Mouse (Mus musculus) adrenal gland (tissue): Measurements from ENCODE around the gene Cryba2.

Source experiments
- intact Hi-C: fragments of 180-260 bp; cut with DNase I; formaldehyde crosslinking; loops from one replicate; pipeline ENCODE4 v1.15.1; 2025
- long read RNA-seq, 2 experiments: library from polyadenylated mRNA; unstranded; transcript quantifications; one replicate each; pipeline ENCODE4 v2.0.0; 2020; ENCODE audit warnings: borderline replicate concordance in 1 of 2; ENCODE audit not compliant: insufficient replicate concordance in 1 of 2

Cryba2 gene
- long read RNA-seq, experiment 1, result 0 reads
- long read RNA-seq, experiment 2, result 0 reads

DNA sequence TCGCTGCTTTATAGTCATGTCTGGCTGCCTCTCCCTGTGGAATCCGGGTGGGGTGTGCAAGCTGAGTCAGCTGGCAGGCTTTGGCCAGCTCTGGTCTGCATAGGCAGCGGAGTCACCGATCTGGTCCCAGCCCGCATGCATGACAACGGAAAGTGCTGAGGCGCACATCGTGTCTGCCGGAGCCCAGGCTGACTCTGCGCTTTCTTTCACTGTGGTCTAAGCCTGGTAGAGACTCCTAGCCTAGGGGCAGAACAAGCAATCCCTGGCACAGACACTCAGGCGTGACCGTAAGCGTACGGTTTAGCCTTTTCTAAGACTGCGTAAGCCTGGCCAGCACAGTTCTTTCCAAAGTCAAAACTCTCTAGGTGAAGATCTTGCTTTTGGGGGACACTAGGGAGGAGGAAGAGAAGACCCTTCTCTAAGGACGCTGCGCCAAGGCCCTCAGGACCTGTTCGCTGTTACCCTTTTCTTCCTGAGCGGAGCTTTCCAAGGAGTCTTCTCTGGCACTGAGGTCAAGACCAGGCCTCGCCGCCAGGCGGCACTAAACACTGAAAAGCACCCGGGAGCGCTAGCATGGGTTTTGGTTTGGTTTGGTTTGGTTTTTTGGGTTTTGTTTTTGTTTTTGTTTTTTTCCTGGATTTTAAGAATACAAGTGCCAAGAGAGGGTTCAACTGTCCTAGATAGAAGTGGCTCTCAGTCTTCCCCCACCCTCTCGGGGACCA, at the start of gene Cryba2:
Gene Cryba2 (minus strand): TSS at position 10 of the 722 bp plus-strand sequence.
- intact Hi-C loops, result no loop called here

DNA sequence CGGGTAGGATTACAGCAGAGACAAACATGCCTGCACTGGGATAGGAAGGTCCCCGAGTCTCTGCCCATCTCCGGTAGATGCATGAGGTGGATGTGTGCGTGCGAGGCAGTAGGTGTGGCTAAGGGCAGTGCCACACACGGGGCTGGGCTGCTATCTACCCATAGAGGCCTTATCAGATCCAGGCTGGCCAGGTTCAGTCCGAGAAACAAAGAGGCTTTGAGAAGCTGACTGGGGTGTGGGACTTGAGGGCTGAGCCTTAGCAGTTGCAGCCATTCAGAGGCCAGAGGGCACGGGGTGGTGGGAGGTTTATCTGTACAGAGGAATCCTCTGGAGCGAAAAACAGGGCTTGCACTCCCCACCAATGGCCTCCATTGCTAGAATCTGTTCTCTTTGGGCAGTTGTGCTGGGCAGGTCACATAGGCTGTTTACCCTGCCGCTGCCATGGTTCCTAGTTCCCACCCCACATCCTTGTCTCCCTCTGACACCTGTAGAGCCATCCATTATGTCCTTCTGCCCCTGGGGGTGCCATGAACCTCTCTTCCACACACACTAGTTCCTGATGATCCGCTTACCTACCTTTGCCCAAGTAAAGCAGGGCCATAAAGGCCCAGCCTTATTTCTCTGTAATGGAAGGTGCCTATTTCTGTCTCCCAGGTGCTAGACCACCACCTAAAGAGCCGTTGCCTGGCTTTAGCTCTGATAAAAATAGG, 48.9 kb upstream of the Cryba2 start:
- intact Hi-C loops, result loop anchor here (10.0 kb wide), 1 partner anchor 313 kb away; no protein-coding TSS in a partner anchor

DNA sequence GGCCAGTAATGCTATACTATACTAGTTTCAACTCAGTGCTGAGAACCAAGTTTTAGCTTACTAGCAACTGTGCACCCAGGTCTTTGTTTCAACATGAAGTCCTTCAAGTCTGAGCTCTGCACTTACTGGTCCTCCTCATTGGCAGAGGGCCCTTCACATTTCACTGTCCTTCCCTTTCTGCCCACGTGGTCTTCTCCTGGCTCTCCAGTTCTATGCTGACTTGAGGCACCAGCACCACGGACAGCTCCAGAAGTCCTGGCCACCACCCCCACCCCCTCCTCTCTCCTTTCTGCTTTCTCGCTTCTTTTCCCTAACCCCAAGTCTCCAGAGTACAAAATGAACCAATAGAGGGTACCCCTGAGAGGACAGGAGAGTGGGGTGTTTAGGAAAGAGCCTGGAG, 46.8 kb upstream of the Cryba2 start:
- intact Hi-C loops, result loop anchor here (10.0 kb wide), 1 partner anchor 315 kb away; no protein-coding TSS in a partner anchor

DNA sequence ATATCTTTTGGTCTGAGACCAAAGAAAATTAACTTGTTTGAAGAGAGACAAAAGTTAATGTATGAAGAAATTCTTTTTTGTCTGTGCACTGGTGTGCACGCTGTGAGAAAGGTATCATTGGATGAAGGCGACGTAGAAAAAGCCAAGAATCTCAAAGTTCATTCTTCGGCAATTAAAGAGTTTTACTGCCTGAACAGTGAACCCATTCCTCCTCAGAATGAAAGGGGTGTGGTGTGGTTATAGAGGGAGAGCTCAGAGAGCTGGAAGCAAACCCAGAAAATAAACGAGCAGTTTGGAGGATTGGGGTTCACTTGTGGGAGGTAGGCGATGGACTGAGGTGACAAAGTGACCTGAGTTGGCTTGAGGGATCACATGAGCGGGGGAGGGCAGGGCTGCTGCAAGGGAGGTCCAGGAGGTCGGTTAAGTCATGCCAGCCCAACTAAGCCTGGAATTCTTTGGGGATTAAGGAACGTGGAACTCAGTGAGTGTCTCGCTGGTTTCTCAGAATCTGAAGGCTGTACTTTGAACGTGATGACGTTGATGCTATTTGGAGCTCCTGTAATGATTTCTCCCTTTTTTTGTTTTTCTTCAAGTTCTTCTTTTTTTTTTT, 43.4 kb upstream of the Cryba2 start:
- intact Hi-C loops, result no loop called here

DNA sequence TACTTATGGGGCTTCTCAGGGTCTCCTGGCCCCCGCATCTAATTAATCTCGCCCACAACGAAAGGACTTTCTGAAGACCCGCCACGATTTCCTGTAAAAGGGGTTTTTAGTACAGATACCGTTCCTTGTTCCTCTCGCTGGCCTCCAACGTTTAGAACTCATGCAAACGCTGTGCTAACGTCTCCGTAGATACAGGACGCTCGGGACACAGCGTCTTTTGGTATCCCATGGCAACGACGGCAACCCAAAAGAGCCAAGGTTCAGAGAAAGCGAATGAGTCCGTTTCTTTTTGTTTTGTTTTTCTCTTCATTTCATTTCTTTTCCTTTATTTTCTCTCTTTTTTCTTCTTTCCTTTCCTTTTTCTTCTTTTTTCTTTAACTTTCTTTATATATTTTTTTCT, 42.5 kb upstream of the Cryba2 start, which contains the start of gene Cfap65:
Gene Cfap65 (minus strand): TSS at position 198 of the 400 bp plus-strand sequence.
- intact Hi-C loops, result no loop called here

DNA sequence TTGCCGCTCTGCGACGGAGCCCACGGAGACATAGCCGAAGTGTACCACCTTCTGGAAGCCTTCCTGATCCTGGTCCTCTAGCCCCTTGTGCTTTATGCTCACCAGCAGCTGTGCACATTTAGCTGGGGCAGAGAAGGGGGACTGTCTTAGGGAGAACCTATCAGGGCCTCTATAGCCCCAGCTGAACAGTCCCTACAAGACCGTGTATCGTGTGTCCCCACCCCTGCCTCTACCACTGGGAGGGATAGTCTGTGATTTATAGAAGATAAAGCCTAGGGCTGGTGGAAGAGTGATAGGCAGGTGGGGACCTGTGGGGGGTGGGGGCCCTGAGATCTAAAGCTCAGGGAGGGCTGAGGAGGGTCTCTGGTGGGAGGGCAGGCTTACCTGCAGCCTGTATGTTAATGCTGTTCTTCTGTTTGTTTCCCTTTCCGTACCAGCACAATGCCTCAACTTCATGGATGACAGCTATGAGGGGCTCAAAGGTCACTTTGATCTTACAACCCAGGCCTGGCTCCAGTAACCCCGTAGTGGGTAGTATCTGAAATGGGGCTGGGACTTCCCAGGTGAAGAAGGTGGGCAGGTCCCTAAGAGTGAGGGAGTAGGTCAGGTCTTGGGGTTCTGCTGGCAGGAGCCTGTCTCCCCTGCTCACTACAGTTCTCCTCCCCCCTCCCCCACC, 34.8 kb upstream of the Cryba2 start:
- intact Hi-C loops, result loop anchor here (5.0 kb wide), 1 partner anchor 90 kb away; no protein-coding TSS in a partner anchor

DNA sequence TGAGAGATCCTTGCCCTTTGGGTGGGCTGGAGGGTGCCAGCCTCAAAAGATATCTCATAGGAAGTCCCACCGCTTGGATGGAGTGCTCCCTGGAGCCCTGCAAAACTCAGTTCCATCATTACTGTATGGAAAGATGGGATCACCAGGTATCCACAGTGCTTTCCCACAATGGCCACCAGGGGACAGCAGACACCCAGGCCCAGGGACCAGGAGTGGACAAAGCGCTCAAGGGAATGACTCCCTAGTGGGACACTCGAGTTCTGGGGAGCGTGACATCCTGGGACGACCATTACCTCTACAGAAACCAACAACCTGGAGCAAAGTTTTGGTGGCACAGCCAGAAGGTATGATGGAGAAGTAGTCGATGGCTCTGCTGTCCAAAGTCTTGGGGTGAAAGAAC, 33.8 kb upstream of the Cryba2 start:
- intact Hi-C loops, result loop anchor here (5.0 kb wide), 1 partner anchor 91 kb away; no protein-coding TSS in a partner anchor

DNA sequence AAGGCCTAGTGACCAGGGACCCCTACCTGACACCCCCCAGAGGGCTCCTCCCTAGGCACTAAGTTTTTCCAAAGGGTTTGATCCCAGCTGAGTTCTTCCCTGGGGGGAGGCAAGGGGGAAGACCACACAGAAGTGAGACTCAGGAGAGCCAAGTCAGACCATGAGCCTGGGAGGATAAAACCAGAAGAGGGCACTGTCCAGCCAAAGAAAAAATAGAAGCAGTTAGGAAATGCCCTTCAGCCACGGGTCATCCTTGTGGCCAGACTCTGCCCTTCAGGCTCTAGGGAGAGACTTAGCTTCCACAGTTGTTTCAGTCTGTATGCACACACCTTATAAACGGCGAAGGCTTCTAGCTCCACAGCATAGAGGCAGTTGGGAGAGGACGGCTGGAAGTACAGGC, 31.5 kb upstream of the Cryba2 start:
- intact Hi-C loops, result no loop called here

DNA sequence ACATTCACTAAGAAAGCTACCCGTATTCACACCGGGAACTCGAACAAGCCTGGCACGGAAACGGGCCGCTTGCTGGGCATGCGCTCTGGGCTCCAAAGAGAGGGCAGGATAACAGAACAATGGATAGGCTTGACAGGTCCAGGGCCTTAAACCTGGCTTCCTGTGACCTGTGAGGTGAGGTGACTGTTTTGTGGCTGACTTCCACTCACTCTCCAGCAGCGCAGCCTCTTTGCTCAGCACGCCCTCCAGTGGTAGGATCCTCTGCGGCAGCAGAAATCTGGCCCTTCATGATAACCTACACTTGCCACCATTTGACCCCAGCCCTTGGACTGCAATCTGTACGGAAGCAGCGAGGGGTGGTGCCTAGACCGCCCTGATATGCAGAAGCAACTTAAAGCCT, 22.8 kb upstream of the Cryba2 start:
- intact Hi-C loops, result no loop called here

DNA sequence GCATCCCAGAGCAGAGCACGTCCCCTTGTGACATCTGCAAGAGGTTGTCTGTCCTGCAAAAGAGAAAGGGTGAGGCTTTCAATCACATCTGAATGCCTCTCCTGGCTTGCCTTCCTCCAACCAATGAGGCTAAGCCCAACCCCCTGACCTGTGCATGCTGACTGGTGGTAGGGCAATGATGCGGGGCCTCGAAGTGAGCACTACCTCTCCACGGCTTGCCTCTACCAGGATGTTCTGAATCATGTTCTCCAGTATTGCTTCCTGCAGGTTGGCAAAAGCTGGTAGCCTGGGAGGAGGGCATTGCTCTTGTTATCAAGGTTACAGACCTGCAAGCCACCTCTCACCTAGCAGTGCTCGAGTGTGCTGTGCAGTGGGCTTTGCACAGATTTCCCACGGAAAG, 9.2 kb upstream of the Cryba2 start:
- intact Hi-C loops, result no loop called here

DNA sequence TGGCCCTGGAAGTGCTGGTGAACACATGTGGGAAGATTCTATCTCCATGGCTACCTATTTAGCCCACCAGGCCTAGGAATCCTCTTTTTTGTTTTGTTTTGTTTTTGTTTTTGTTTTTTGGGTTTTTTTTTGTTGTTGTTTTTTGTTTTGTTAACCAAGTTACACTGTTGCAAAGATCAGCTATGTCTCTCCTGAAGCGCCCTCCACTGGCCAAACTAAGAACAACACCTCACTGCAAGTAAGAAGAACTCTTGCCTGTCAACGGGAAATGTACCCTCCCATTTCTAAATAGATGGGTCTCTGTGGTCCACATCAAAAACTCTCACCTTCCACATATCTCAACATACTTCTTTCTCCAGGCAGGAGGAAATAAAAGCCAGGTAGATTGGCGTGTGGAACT, 8.7 kb upstream of the Cryba2 start:
- intact Hi-C loops, result no loop called here

DNA sequence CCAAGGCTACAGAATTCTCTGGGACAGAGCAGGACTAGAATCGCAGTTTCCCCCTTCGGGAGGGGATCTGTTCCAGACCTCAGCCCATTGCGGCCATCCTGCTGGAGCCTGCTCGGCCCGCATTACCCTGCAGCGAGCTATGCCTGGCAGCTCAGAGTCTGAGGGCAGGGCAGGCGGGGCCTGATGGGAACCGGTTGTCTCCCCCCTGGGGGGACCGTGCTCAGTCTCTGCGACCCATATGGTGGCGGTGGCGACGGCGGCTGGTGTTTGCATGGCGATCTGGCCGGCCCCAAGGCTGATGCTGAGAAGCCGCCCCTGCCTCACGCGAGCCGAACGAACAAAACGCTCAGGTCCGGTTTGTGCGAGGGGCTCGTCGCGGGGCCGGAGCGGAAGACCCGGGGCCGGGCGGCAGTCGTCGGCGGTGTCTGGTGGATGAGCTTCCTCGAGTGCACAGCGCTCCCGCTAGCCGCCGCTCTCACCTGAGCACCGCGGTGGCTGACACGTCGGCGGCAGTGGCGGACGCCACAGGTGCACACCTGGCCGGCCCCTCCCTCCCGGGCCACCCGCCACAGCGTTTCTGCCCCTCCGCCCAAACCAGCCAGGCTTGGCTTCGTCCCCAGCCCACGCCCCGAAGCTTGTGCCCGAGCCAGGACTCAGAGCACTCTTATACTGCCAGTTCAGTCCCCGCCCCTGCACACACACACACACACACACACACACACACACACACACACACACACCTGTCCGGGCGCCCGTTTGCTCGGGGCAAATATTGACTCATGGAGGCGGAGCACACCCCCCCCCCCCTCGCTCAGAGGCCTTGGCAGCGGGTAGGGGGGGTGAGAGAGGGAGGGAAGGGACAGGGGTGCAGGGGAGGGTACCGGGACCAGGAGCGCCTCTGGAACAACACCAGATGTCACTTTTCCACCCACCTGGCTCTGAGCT, 7.7 kb upstream of the Cryba2 start:
- intact Hi-C loops, result no loop called here

DNA sequence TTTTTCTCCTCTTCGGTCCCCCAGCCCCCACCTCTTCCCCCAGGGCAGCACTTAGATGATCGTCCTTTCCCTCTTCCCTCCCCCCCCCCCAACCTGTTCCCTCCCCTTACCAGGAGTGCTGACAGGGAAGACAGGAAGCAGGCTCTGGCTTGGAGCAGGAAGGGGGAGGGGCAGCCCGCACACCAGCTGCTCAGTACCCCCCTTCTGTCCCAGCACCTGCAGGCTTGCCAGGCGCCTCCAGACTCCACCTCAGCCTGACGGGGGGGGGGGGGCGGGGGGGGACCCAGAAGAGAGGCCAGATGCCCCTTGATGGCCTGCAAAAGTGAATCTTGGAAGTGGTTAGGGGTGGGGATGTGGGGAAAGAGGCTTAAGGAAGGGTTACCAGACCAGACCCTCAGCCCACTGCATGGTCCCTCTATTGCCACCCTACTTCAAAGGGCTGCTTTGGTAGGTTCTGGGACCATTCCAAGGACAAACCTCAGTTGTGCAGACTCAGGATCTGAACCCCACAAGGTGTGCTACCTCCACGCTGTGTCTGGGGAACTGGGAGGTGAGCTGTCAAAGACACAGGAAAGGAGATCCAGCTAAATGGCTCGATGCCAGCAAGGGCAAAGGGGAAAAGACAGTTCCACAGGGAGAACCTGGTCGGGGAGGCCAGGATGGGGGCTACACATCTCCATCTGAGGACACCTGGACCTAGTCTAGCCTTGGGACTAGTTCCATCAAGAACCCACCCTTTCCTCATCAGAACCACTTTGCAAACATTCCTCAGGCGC, 5.9 kb upstream of the Cryba2 start:
- intact Hi-C loops, result no loop called here

DNA sequence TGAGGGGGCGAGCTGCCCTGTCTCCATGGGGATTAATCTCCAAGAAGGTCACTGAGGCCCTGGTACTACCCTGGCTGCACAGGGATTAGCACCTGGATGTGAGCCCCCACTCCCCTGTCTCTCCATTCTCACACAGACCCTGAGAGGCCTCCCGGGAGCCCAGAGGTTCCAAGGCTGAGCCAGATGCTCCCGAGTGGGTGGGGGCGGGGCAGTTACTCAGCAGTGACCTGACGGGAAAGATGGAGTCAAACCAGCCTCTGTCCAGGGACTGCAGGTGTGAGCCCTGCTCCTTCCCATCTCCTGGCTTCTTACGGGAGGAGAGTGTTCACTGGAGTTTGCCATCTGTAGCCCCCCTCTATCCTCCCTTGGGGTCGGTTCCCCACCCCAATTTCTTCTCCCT, 5.0 kb upstream of the Cryba2 start:
- intact Hi-C loops, result no loop called here

DNA sequence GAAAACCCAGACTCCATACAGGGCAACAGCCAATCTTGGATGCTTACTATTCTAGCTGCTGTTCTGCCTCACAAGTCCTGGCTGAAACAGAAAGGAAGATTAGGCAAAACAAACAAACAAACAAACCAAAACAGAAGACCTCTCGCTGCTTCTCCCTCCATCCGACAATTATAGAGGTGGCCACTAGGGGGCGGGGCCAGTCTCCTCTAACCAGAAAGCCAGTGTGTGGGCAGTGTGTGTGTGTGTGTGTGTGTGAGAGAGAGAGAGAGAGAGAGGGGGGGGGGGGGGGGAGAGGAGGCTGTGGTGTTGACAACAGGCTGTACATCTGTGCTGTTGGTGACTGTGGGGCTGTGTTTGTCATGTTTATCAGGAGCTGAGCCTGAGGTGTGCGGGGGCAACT, 2.0 kb upstream of the Cryba2 start:
- intact Hi-C loops, result no loop called here

DNA sequence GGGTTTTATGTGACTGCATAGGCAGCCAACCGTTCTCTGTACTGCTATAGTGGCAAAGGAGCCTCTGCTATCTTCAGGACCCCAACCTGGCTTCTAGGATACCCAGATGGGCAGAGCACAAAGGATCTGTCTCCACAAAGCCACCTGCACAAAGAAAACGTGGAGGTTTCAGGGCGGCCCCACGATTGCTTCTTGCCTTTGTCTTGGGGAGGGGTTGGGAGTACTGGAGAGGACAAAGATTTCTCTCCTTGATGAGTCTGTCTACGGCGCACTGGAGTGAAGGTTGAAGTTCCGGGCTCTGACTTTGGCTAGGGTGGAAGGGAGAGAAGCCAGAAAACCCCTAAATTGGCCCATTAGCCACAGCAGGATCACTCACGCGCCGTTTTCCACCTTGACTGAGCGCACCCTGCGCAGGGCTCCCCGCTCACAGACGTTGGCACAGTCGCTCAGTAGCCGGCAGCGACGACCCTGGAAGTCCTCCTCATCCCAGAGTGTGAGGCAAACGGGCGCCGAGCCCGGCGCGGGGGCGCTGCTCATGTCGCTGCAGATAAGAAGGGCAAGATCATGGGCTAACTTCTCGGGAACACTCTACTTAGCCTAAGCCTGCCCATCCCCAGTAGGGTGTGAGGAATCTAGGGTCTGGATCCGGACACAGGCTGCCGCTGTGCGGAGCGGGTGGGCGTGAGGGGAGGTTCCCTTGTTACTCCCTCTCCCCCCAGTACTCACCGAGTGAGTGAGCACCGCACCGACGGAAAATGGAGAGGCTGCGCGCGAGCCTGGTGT, 401 bp downstream of the Cryba2 start:
- intact Hi-C loops, result no loop called here

DNA sequence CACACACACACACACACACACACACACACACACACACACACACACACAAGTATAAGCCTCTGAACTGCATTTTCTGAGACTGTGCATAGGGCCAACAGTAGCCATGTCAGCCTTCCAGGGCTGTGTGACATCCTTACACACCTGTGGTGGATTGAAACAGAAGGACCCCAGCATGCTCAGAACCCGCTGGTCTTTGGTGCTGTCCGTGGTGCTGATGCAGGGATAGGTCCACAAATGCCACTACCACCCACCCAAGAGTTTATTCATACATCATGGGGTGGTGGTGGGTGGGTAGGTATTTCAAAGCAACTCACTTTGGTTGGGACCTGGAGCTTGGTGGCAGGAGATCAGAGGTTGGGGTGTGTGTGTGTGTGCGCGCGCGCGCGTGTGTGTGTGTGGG, 1.4 kb downstream of the Cryba2 start:
- intact Hi-C loops, result no loop called here

DNA sequence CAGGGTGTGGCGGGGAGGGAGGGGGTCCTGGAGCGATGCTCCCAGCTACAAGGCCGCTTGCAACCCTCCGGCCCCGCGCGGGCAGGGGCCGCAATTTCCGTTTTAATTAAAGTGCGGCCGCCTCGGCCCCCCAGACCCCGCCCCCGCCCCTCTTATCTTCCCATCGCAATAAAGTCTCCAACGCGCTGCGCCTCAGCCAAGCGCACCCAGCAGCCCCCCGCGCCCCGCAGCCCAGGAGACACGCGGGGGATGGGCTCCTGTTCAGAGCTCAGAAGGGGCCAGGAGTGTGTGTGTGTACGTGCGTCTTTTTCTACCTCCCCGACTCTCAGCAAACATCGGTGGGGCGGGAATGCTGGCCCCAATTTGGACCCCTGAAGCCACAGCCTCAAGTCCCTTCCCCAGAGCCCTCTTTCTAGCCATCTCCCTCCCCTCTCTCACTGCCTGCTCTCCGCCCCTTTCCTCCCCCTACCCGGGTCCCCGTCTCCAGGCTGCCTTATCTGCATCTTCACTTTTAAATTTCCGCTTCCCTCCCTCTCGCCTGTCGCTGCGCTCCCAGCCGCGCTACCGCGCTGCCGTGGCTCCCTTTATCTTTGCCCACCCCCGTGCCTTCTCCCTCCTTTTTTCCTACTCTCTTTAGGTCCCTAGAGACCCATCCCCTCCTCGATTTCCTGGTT, 7.4 kb downstream of the Cryba2 start, which contains the start of gene Fev:
Gene Fev (minus strand): TSS at position 51 of the 674 bp plus-strand sequence.
- intact Hi-C loops, result no loop called here
